Mouse (Mus musculus) lung, postnatal 0 days (tissue): ENCODE results near the gene Crhbp. TPM values are rescaled to one million over a fixed set of nuclear protein-coding genes. Genes with fewer than 3 reads are reported as not detected.

Source experiments
- ATAC-seq: fragments of 200-750 bp; cut with Nextera tagmentation; 2 replicates; pipeline ENCODE4 v1.8.0; 2017; ENCODE audit warnings: moderate library complexity
- DNase-seq: peaks from one replicate; pipeline ENCODE4 v3.0.0-alpha.2; 2016; ENCODE audit warnings: low spot score
- H3K27ac ChIP-seq: fragments of 300-500 bp; sonication (generic); 2 replicates; pipeline ENCODE4 v1.5.1; 2014; ENCODE audit warnings: antibody characterized with exemption, mild to moderate bottlenecking, low read length, mixed read lengths
- H3K27me3 ChIP-seq: fragments of 300-500 bp; sonication (generic); replicated peaks from 2 replicates; pipeline ENCODE4 v1.6.1; 2014; ENCODE audit warnings: low read length, mixed read lengths; ENCODE audit not compliant: insufficient read depth
- H3K36me3 ChIP-seq: fragments of 300-500 bp; sonication (generic); 2 replicates; pipeline ENCODE4 v1.6.1; 2014; ENCODE audit warnings: low read length, mixed read lengths; ENCODE audit not compliant: insufficient read depth
- H3K4me1 ChIP-seq: fragments of 300-500 bp; sonication (generic); 2 replicates; pipeline ENCODE4 v1.6.1; 2014; ENCODE audit warnings: antibody characterized with exemption, low read depth, low read length, mixed read lengths; ENCODE audit not compliant: insufficient read depth
- H3K4me2 ChIP-seq: fragments of 300-500 bp; sonication (generic); replicated peaks from 2 replicates; pipeline ENCODE4 v1.6.1; 2014; ENCODE audit warnings: low read depth, mild to moderate bottlenecking, low read length, moderate library complexity, mixed read lengths
- H3K4me3 ChIP-seq: fragments of 300-500 bp; sonication (generic); 2 replicates; pipeline ENCODE4 v1.5.1; 2014; ENCODE audit warnings: low read depth, low read length
- H3K9ac ChIP-seq: fragments of 300-500 bp; sonication (generic); replicated peaks from 2 replicates; pipeline ENCODE4 v1.6.1; 2014; ENCODE audit warnings: low read depth, mild to moderate bottlenecking
- H3K9me3 ChIP-seq: fragments of 300-500 bp; sonication (generic); 2 replicates; pipeline ENCODE4 v1.6.1; 2016; ENCODE audit warnings: low read length, mixed read lengths
- CTCF ChIP-seq: IDR thresholded peaks from 2 replicates; pipeline ENCODE4 v1.5.1; 2016; ENCODE audit warnings: antibody characterized with exemption, mild to moderate bottlenecking
- EP300 ChIP-seq: IDR thresholded peaks from 2 replicates; pipeline ENCODE4 v1.6.1; 2016; ENCODE audit warnings: antibody characterized with exemption, mild to moderate bottlenecking, control low read depth
- WGBS: fragments of 180-500 bp; shearing (Covaris S2); extraction: QIAGEN DNeasy Blood & Tissue Kit; methylation state at CpG from one replicate; pipeline ENCODE4 v1.1.7; 2014; 5-methylcytosine and 5-hydroxymethylcytosine counted together
- polyA plus RNA-seq: library from polyadenylated mRNA; unstranded; fragments of >200 nt; fragmentation: Nextera tagmentation; extraction: Ambion mirVana; gene quantifications from 2 replicates; pipeline ENCODE4 v1.2.1, GENCODE M21; 2015

The Crhbp gene
- polyA plus RNA-seq, result not detected in 2 replicates

- ATAC-seq, result no peak
- Histone ChIP-seq H3K4me3 (peak within 1 kb of the TSS; percentile 22), H3K4me2 (peak within 1 kb of the TSS; percentile 51), H3K27me3 (peaks cover 16% of the 10 kb centered on the region), H3K4me1 (peaks cover 7% of the 10 kb centered on the region; the same call in 1 of the 2 replicates), H3K36me3 (no peaks in the 10 kb centered on the region), H3K9ac (no peak within 1 kb of the TSS), H3K9me3 (no peaks in the 10 kb centered on the region), H3K27ac (no peak within 1 kb of the TSS)
- DNase-seq, result no peak
- TF ChIP-seq CTCF, result no peak
- no peak for TF ChIP-seq EP300
- WGBS, result 50% methylated on average over 11 of the region's 11 CpGs
Measured at GRCm38 (mm10) chr13:95444824-95445223, at the start of gene Crhbp. Gene Crhbp (minus strand): TSS chr13:95444924.

GRCm38 (mm10) chr13:95493296-95493695 is 48.6 kb upstream of the Crhbp start:
- no peak overlapping the region for H3K4me2 ChIP-seq
- no peak overlapping the region for H3K4me3 ChIP-seq
- H3K27me3 ChIP-seq, result no peaks in the 10 kb centered on the region
- ATAC-seq (no peak), DNase-seq (no peak)
- H3K9ac ChIP-seq, result no peak overlapping the region
- TF ChIP-seq EP300, result no peak
- TF ChIP-seq CTCF, result no peak
- no peak overlapping the region for H3K27ac ChIP-seq
- H3K9me3 ChIP-seq, result no peaks in the 10 kb centered on the region
- H3K36me3 ChIP-seq, result no peaks in the 10 kb centered on the region
- no peaks in the 10 kb centered on the region for H3K4me1 ChIP-seq
- 52% methylated on average over 5 of the region's 5 CpGs for WGBS

- Histone ChIP-seq H3K36me3 (no peaks in the 10 kb centered on the region), H3K4me3 (no peak overlapping the region), H3K27me3 (no peaks in the 10 kb centered on the region), H3K9me3 (no peaks in the 10 kb centered on the region), H3K4me2 (no peak overlapping the region), H3K9ac (no peak overlapping the region), H3K4me1 (no peaks in the 10 kb centered on the region), H3K27ac (no peak overlapping the region)
- DNase-seq (no peak), ATAC-seq (no peak)
- 53% methylated on average over 11 of the region's 11 CpGs for WGBS
- TF ChIP-seq EP300 (no peak), CTCF (no peak)
Measured at GRCm38 (mm10) chr13:95491327-95491726, 46.6 kb upstream of the Crhbp start.

- DNase-seq, result peak; percentile 83
Measured at GRCm38 (mm10) chr13:95484664-95485063, 39.9 kb upstream of the Crhbp start.

GRCm38 (mm10) chr13:95481428-95481827 is 36.7 kb upstream of the Crhbp start:
- Histone ChIP-seq H3K4me1 (no peaks in the 10 kb centered on the region), H3K36me3 (no peaks in the 10 kb centered on the region), H3K27me3 (no peaks in the 10 kb centered on the region), H3K4me3 (no peak overlapping the region), H3K9me3 (no peaks in the 10 kb centered on the region), H3K9ac (no peak overlapping the region), H3K4me2 (no peak overlapping the region), H3K27ac (no peak overlapping the region)
- DNase-seq (peak; percentile 86), ATAC-seq (peak; percentile 52)
- no peak for TF ChIP-seq EP300
- peak; percentile 93 for TF ChIP-seq CTCF
- 8% methylated on average over 4 of the region's 4 CpGs for WGBS

More at GRCm38 (mm10) chr13:95484664-95485063, 39.9 kb upstream of the Crhbp start:
- Histone ChIP-seq H3K9ac (no peak overlapping the region), H3K27me3 (no peaks in the 10 kb centered on the region), H3K9me3 (no peaks in the 10 kb centered on the region), H3K4me3 (no peak overlapping the region), H3K4me2 (no peak overlapping the region), H3K4me1 (no peaks in the 10 kb centered on the region), H3K27ac (no peak overlapping the region), H3K36me3 (no peaks in the 10 kb centered on the region)
- WGBS, result 21% methylated on average over 5 of the region's 5 CpGs
- ATAC-seq, result peak; percentile 87
- TF ChIP-seq EP300 (peak; percentile 81), CTCF (no peak)

- WGBS, result 86% methylated on average over 21 of the region's 21 CpGs
- ATAC-seq (no peak), DNase-seq (no peak)
- Histone ChIP-seq H3K27me3 (no peaks in the 10 kb centered on the region), H3K36me3 (no peaks in the 10 kb centered on the region), H3K9me3 (no peaks in the 10 kb centered on the region), H3K4me2 (no peak within 1 kb of the TSS), H3K4me1 (no peaks in the 10 kb centered on the region), H3K9ac (no peak within 1 kb of the TSS), H3K27ac (no peak within 1 kb of the TSS), H3K4me3 (no peak within 1 kb of the TSS)
- TF ChIP-seq CTCF, result no peak
- no peak for TF ChIP-seq EP300
Measured at GRCm38 (mm10) chr13:95478671-95479413, 34.1 kb upstream of the Crhbp start, which contains the start of gene S100z. Gene S100z (minus strand): TSS chr13:95478721.
